ENCODE assay signal across 8 mouse cellular contexts in genomic region chr4:120369861-120370366, GRCm38 (mm10). TPM values are rescaled to one million over a fixed set of nuclear protein-coding genes. Genes with fewer than 3 reads are reported as not detected.
A peak's percentile ranks its signal among the peaks of the same experiment; 100 is the strongest.
DNase-seq lines count a peak whose midpoint lies in the region; ATAC-seq and TF ChIP-seq lines count a peak whose summit lies in the region.

No protein-coding gene starts in this region.

- H3K4me3 ChIP-seq in heart, adult 2 months, result no peak overlapping the region
- H3K4me3 ChIP-seq in embryonic fibroblast, embryonic 13.5 days (ENCODE audit: insufficient read depth, low read length), result no peak overlapping the region
- H3K4me3 ChIP-seq in hindbrain, embryonic 15.5 days, result no peak overlapping the region
- no peak overlapping the region for H3K4me3 ChIP-seq in midbrain, embryonic 16.5 days (ENCODE audit: low read depth, low read length)

- H3K36me3 ChIP-seq in heart, adult 2 months (ENCODE audit: control insufficient read depth, insufficient read depth, low read length), result no peaks in the 10 kb centered on the region
- no peaks in the 10 kb centered on the region for H3K36me3 ChIP-seq in hindbrain, embryonic 15.5 days
- H3K36me3 ChIP-seq in midbrain, embryonic 16.5 days (ENCODE audit: control insufficient read depth, insufficient read depth, low read length), result no peaks in the 10 kb centered on the region

- intact Hi-C loops in heart, adult 2 months (cut with DNase I), result no loop called here
- intact Hi-C loops in heart, postnatal 25 days (cut with DNase I), result loop anchor here (2.0 kb wide), 1 partner anchor 145 kb away; no protein-coding TSS in a partner anchor

- peaks cover 3% of the 10 kb centered on the region for H3K4me1 ChIP-seq in heart, adult 2 months (ENCODE audit: control insufficient read depth, insufficient read depth, low read length)
- peaks cover 15% of the 10 kb centered on the region for H3K4me1 ChIP-seq in embryonic fibroblast, embryonic 13.5 days (ENCODE audit: control insufficient read depth, insufficient read depth, low read length)
- H3K4me1 ChIP-seq in hindbrain, embryonic 15.5 days (replicated peaks), result peaks cover 35% of the 10 kb centered on the region
- peaks cover 37% of the 10 kb centered on the region for H3K4me1 ChIP-seq in midbrain, embryonic 16.5 days (ENCODE audit: control insufficient read depth, insufficient read depth, low read length)

- TF ChIP-seq EP300 in heart, adult 2 months (IDR thresholded peaks at IDR 0.05; ENCODE audit: insufficient read depth, low read depth, low read length), result no peak

- ATAC-seq in hindbrain, embryonic 15.5 days (ENCODE audit: low FRiP score, low read depth), result peak; percentile 47
- ATAC-seq in midbrain, embryonic 16.5 days, result peak; percentile 47
- no peak for ATAC-seq in megakaryocyte progenitor cell, adult 5-6 weeks (replicated peaks; ENCODE audit: poor library complexity)

- no peak for TF ChIP-seq POLR2A in heart, adult 2 months (IDR thresholded peaks at IDR 0.05; ENCODE audit: insufficient read depth, low read depth, low read length)
- TF ChIP-seq POLR2A in embryonic fibroblast, embryonic 13.5 days (IDR thresholded peaks at IDR 0.05; ENCODE audit: low read depth, low read length), result no peak

- H3K4me2 ChIP-seq in hindbrain, embryonic 15.5 days, result peak overlapping the region; percentile 27
- H3K4me2 ChIP-seq in midbrain, embryonic 16.5 days (ENCODE audit: low read length), result no peak overlapping the region

- H3K27me3 ChIP-seq in heart, adult 2 months (ENCODE audit: control insufficient read depth, insufficient read depth, low read length), result no peaks in the 10 kb centered on the region
- H3K27me3 ChIP-seq in hindbrain, embryonic 15.5 days, result 0 out of 2 replicates have a peak, but pooled peaks cover 2% of the 10 kb centered on the region
- no peaks in the 10 kb centered on the region for H3K27me3 ChIP-seq in midbrain, embryonic 16.5 days (ENCODE audit: control insufficient read depth, insufficient read depth, low read depth, low read length)

- no peak overlapping the region for H3K27ac ChIP-seq in heart, adult 2 months
- H3K27ac ChIP-seq in embryonic fibroblast, embryonic 13.5 days (ENCODE audit: insufficient read depth, low read length), result peak overlapping the region; percentile 91
- no peak overlapping the region for H3K27ac ChIP-seq in hindbrain, embryonic 15.5 days (replicated peaks)
- H3K27ac ChIP-seq in midbrain, embryonic 16.5 days (ENCODE audit: low read length), result no peak overlapping the region

- no peaks in the 10 kb centered on the region for H3K79me2 ChIP-seq in heart, adult 2 months (replicated peaks; ENCODE audit: control insufficient read depth, insufficient read depth, low read length)

- TF ChIP-seq CTCF in heart, adult 2 months (IDR thresholded peaks at IDR 0.05), result no peak
- no peak for TF ChIP-seq CTCF in embryonic fibroblast, embryonic 13.5 days (IDR thresholded peaks at IDR 0.05; ENCODE audit: borderline replicate concordance, insufficient read depth, low read length)

- no peaks in the 10 kb centered on the region for H3K9me3 ChIP-seq in hindbrain, embryonic 15.5 days
- no peaks in the 10 kb centered on the region for H3K9me3 ChIP-seq in midbrain, embryonic 16.5 days (replicated peaks; ENCODE audit: control insufficient read depth, low read length, poor library complexity, severe bottlenecking)

- DNase-seq in heart, adult 2 months, result peak; percentile 9 to 29
- no peak for DNase-seq in heart, postnatal 25 days (ENCODE audit: low spot score)
- no peak for DNase-seq in urinary bladder, adult 2 months (ENCODE audit: low spot score)
- DNase-seq in testis, postnatal 14 days (ENCODE audit: low spot score), result no peak

- 39% methylated on average over 10 of the region's 10 CpGs for WGBS in heart, adult 2 months
- WGBS in hindbrain, embryonic 15.5 days, result 14% methylated on average over 10 of the region's 10 CpGs
- 10% methylated on average over 10 of the region's 10 CpGs for WGBS in midbrain, embryonic 16.5 days

- H3K9ac ChIP-seq in heart, adult 2 months (ENCODE audit: low read depth, low read length), result 0 out of 2 replicates have a peak overlapping the region, but pooled peaks have one; percentile 18
- no peak overlapping the region for H3K9ac ChIP-seq in hindbrain, embryonic 15.5 days
- H3K9ac ChIP-seq in midbrain, embryonic 16.5 days (ENCODE audit: low read depth, low read length), result peak overlapping the region; percentile 15; the same call in 1 of the 2 replicates

RNA-seq across cellular contexts. Expression of gene Scmh1, which starts 35.2 kb away (rescaled TPM):
- total RNA-seq in heart, adult 2 months (2021), result 10 to 100 TPM; 53.1 to 67.9 TPM
- 48.1 and 63.6 TPM in 2 replicates for polyA plus RNA-seq in heart, adult 2 months (2012; rRNA removed)
- 10 to 100 TPM; 59.3 to 64.7 TPM for total RNA-seq in heart, postnatal 25 days (2021)
- polyA plus RNA-seq in embryonic fibroblast, embryonic 13.5 days (2011; ENCODE audit: insufficient read length, low read depth, missing spikeins), result 36.7 and 40.4 TPM in 2 replicates
- polyA plus RNA-seq in hindbrain, embryonic 15.5 days (2015; fragmentation: Nextera tagmentation; extraction: Ambion mirVana), result 83.3 and 99.9 TPM in 2 replicates
- polyA plus RNA-seq in midbrain, embryonic 16.5 days (2015; fragmentation: Nextera tagmentation; extraction: Ambion mirVana), result 92.3 and 97.8 TPM in 2 replicates
- polyA plus RNA-seq in urinary bladder, adult 2 months (2012; rRNA removed), result 98.1 and 109 TPM in 2 replicates
- total RNA-seq in megakaryocyte progenitor cell, adult 5-6 weeks (2015), result 50.5 and 60.6 TPM in 2 replicates
- total RNA-seq in megakaryocyte progenitor cell, adult 5-6 weeks (2017), result 11.6 and 16.0 TPM in 2 replicates

Comparison
In these comparisons a context has a peak if more than half of its experiments do, and no peak if none do; other contexts are left out.
1. DNase-seq: peak in heart, adult 2 months (2 of 2); none in heart, postnatal 25 days (single experiment), urinary bladder, adult 2 months (single experiment) and testis, postnatal 14 days (single experiment).